Comparison of ENCODE assay signal across 13 mouse cellular contexts in the genomic region with DNA sequence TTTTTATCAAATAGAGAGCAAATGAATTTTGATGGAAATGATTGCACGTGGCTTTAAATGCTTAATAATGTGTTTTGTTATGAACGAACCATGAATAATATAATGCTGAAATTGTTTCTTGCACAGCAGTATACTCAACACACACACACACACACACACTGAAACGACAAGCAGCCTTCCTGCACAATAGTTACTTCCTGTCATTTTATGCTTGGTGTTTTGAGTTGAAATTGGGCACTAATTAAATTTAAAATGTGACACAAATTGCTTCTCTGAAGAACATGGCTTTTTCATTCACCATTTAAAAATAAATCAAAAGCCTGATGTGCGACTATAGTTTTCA. TPM values are rescaled to one million over a fixed set of nuclear protein-coding genes. Genes with fewer than 3 reads are reported as not detected.
DNase-seq lines count a peak whose midpoint lies in the region; ATAC-seq and TF ChIP-seq lines count a peak whose summit lies in the region.
"Had no signal": no experiment of that assay in that cellular context is flagged by ENCODE, and none has a peak within 500 bp of the region (broad histone marks: within the 10 kb centered on the region; RNA-seq: fewer than 3 reads in every experiment).

No protein-coding gene starts in this region.

- intact Hi-C loops in gastrocnemius, adult 2 months (cut with DNase I): no loop called here

- no peak for TF ChIP-seq CTCF in midbrain, postnatal 0 days (IDR thresholded peaks at IDR 0.05)
- no peak for TF ChIP-seq CTCF in gastrocnemius, adult 2 months (IDR thresholded peaks at IDR 0.05)

- no peak for DNase-seq in midbrain, postnatal 0 days (ENCODE audit: low spot score)
- DNase-seq in right cerebral cortex, postnatal 36 days (ENCODE audit: low spot score in 2 of 2): no peak
- no peak for DNase-seq in gastrocnemius, adult 2 months
- no peak for DNase-seq in heart, embryonic 10.5 days (ENCODE audit: low spot score)
- DNase-seq: cerebellum, adult 8-10 months; liver, postnatal 0 days; thymus, adult 18-20 months had no signal

- H3K27ac ChIP-seq in forebrain, embryonic 13.5 days: no peak overlapping the region
- H3K27ac ChIP-seq in forebrain, embryonic 12.5 days: no peak overlapping the region
- no peak overlapping the region for H3K27ac ChIP-seq in embryonic facial prominence, embryonic 13.5 days
- H3K27ac ChIP-seq in intestine, embryonic 15.5 days: no peak overlapping the region
- H3K27ac ChIP-seq in midbrain, postnatal 0 days (ENCODE audit: low read depth, low read length): no peak overlapping the region
- no peak overlapping the region for H3K27ac ChIP-seq in gastrocnemius, adult 2 months
- no peak overlapping the region for H3K27ac ChIP-seq in heart, embryonic 10.5 days

- H3K4me1 ChIP-seq in forebrain, embryonic 13.5 days: no peaks in the 10 kb centered on the region
- peaks cover 4% of the 10 kb centered on the region; the same call in 1 of the 2 replicates for H3K4me1 ChIP-seq in forebrain, embryonic 12.5 days
- H3K4me1 ChIP-seq in embryonic facial prominence, embryonic 13.5 days: no peaks in the 10 kb centered on the region
- no peaks in the 10 kb centered on the region for H3K4me1 ChIP-seq in intestine, embryonic 15.5 days (replicated peaks)
- no peaks in the 10 kb centered on the region for H3K4me1 ChIP-seq in midbrain, postnatal 0 days (ENCODE audit: insufficient read depth, low read length)
- no peaks in the 10 kb centered on the region for H3K4me1 ChIP-seq in heart, embryonic 10.5 days
- H3K4me1 ChIP-seq: heart, embryonic 12.5 days had no signal

- no peak overlapping the region for H3K4me3 ChIP-seq in forebrain, embryonic 13.5 days
- no peak overlapping the region for H3K4me3 ChIP-seq in forebrain, embryonic 12.5 days (replicated peaks)
- peak overlapping the region; percentile 49 for H3K4me3 ChIP-seq in embryonic facial prominence, embryonic 13.5 days
- no peak overlapping the region for H3K4me3 ChIP-seq in intestine, embryonic 15.5 days (replicated peaks)
- H3K4me3 ChIP-seq in midbrain, postnatal 0 days (ENCODE audit: low read depth, low read length): peak overlapping the region; percentile 38
- H3K4me3 ChIP-seq in gastrocnemius, adult 2 months: no peak overlapping the region
- no peak overlapping the region for H3K4me3 ChIP-seq in heart, embryonic 10.5 days
- H3K4me3 ChIP-seq: heart, embryonic 12.5 days had no signal

- H3K36me3 ChIP-seq in forebrain, embryonic 13.5 days (ENCODE audit: poor library complexity, severe bottlenecking): no peaks in the 10 kb centered on the region
- no peaks in the 10 kb centered on the region for H3K36me3 ChIP-seq in forebrain, embryonic 12.5 days (replicated peaks)
- H3K36me3 ChIP-seq in embryonic facial prominence, embryonic 13.5 days: peaks cover 15% of the 10 kb centered on the region
- H3K36me3 ChIP-seq in intestine, embryonic 15.5 days: peaks cover 11% of the 10 kb centered on the region; the same call in 1 of the 2 replicates
- H3K36me3 ChIP-seq in midbrain, postnatal 0 days (ENCODE audit: insufficient read depth, low read length): no peaks in the 10 kb centered on the region
- no peaks in the 10 kb centered on the region for H3K36me3 ChIP-seq in heart, embryonic 10.5 days
- H3K36me3 ChIP-seq: heart, embryonic 12.5 days had no signal

- WGBS in forebrain, embryonic 13.5 days: 38% methylated on average over 4 of the region's 4 CpGs
- 47% methylated on average over 4 of the region's 4 CpGs for WGBS in forebrain, embryonic 12.5 days
- WGBS in embryonic facial prominence, embryonic 13.5 days: 29% methylated on average over 4 of the region's 4 CpGs
- WGBS in intestine, embryonic 15.5 days: 40% methylated on average over 4 of the region's 4 CpGs
- whole genome bisulfite sequencing in midbrain, postnatal 0 days: 28% methylated on average over 4 of the region's 4 CpGs
- 75% methylated on average over 4 of the region's 4 CpGs for WGBS in heart, embryonic 10.5 days

- ATAC-seq in forebrain, embryonic 13.5 days: peak; percentile 51; the same call in 1 of the 2 replicates
- no peak for ATAC-seq in forebrain, embryonic 12.5 days (ENCODE audit: low FRiP score)
- no peak for ATAC-seq in embryonic facial prominence, embryonic 13.5 days (ENCODE audit: insufficient number of reproducible peaks, insufficient read depth, low FRiP score, low TSS enrichment, low read depth)
- ATAC-seq in intestine, embryonic 15.5 days: peak; percentile 47; the same call in 1 of the 2 replicates
- ATAC-seq in midbrain, postnatal 0 days (ENCODE audit: low FRiP score): no peak
- ATAC-seq: inflammation-experienced regulatory T-cells, adult 6 months; liver, postnatal 0 days had no signal

- no peaks in the 10 kb centered on the region for H3K9me3 ChIP-seq in forebrain, embryonic 13.5 days (replicated peaks)
- H3K9me3 ChIP-seq in forebrain, embryonic 12.5 days: no peaks in the 10 kb centered on the region
- peaks cover 8% of the 10 kb centered on the region for H3K9me3 ChIP-seq in embryonic facial prominence, embryonic 13.5 days
- no peaks in the 10 kb centered on the region for H3K9me3 ChIP-seq in intestine, embryonic 15.5 days
- H3K9me3 ChIP-seq in midbrain, postnatal 0 days (ENCODE audit: low read length): no peaks in the 10 kb centered on the region
- no peaks in the 10 kb centered on the region for H3K9me3 ChIP-seq in heart, embryonic 10.5 days
- H3K9me3 ChIP-seq: heart, embryonic 12.5 days had no signal

- H3K9ac ChIP-seq in forebrain, embryonic 13.5 days: no peak overlapping the region
- no peak overlapping the region for H3K9ac ChIP-seq in forebrain, embryonic 12.5 days
- H3K9ac ChIP-seq in embryonic facial prominence, embryonic 13.5 days: no peak overlapping the region
- no peak overlapping the region for H3K9ac ChIP-seq in intestine, embryonic 15.5 days
- H3K9ac ChIP-seq in midbrain, postnatal 0 days (replicated peaks; ENCODE audit: low read length, poor library complexity, severe bottlenecking): 0 out of 2 replicates have a peak overlapping the region, but pooled peaks have one; percentile 37
- H3K9ac ChIP-seq: heart, embryonic 12.5 days; liver, postnatal 0 days had no signal

- H3K4me2 ChIP-seq in forebrain, embryonic 13.5 days: no peak overlapping the region
- no peak overlapping the region for H3K4me2 ChIP-seq in forebrain, embryonic 12.5 days
- peak overlapping the region; percentile 55 for H3K4me2 ChIP-seq in embryonic facial prominence, embryonic 13.5 days
- H3K4me2 ChIP-seq in intestine, embryonic 15.5 days (replicated peaks): peak overlapping the region; percentile 58; the same call in 1 of the 2 replicates
- peak overlapping the region; percentile 45 for H3K4me2 ChIP-seq in midbrain, postnatal 0 days (ENCODE audit: low read depth, low read length, poor library complexity, severe bottlenecking)
- H3K4me2 ChIP-seq: heart, embryonic 12.5 days had no signal

- no peaks in the 10 kb centered on the region for H3K27me3 ChIP-seq in forebrain, embryonic 13.5 days
- no peaks in the 10 kb centered on the region for H3K27me3 ChIP-seq in forebrain, embryonic 12.5 days
- no peaks in the 10 kb centered on the region for H3K27me3 ChIP-seq in embryonic facial prominence, embryonic 13.5 days
- no peaks in the 10 kb centered on the region for H3K27me3 ChIP-seq in intestine, embryonic 15.5 days (replicated peaks)
- H3K27me3 ChIP-seq in midbrain, postnatal 0 days (ENCODE audit: insufficient read depth, low read length): no peaks in the 10 kb centered on the region
- no peaks in the 10 kb centered on the region for H3K27me3 ChIP-seq in heart, embryonic 10.5 days (ENCODE audit: insufficient read depth, poor library complexity, severe bottlenecking)
- H3K27me3 ChIP-seq: heart, embryonic 12.5 days had no signal

RNA-seq across cellular contexts. Expression of a gene that starts 0.3 kb away (rescaled TPM):
- polyA plus RNA-seq in forebrain, embryonic 13.5 days (2015; fragmentation: Nextera tagmentation; extraction: Ambion mirVana): 0.79 and 1.0 TPM in 2 replicates
- polyA plus RNA-seq in forebrain, embryonic 12.5 days (2016; fragmentation: Nextera tagmentation; extraction: Ambion mirVana): 0.92 and 1.8 TPM in 2 replicates
- polyA plus RNA-seq in embryonic facial prominence, embryonic 13.5 days (2015; fragmentation: Nextera tagmentation; extraction: Ambion mirVana): 30.9 and 31.5 TPM in 2 replicates
- polyA plus RNA-seq in intestine, embryonic 15.5 days (2015; fragmentation: Nextera tagmentation; extraction: Ambion mirVana): 27.3 and 33.1 TPM in 2 replicates
- 8.2 and 10.2 TPM in 2 replicates for total RNA-seq in midbrain, postnatal 0 days (2014; rRNA removed)
- 3.5 and 4.5 TPM in 2 replicates for polyA plus RNA-seq in midbrain, postnatal 0 days (2015; fragmentation: Nextera tagmentation; extraction: Ambion mirVana)
- under 1 TPM in 1 of 2 experiments, not detected in 1; 0.28 TPM for total RNA-seq in gastrocnemius, adult 2 months (2021)
- 0.65 and 3.2 TPM in 2 replicates for polyA plus RNA-seq in heart, embryonic 10.5 days (2016; fragmentation: Nextera tagmentation; extraction: Ambion mirVana)
- polyA plus RNA-seq: inflammation-experienced regulatory T-cells, adult 6 months had no signal

Comparison
In these comparisons a context has a peak if more than half of its experiments do, and no peak if none do; other contexts are left out.
1. ATAC-seq: peak in forebrain, embryonic 13.5 days (single experiment) and intestine, embryonic 15.5 days (single experiment); none in forebrain, embryonic 12.5 days (single experiment), embryonic facial prominence, embryonic 13.5 days (single experiment) and midbrain, postnatal 0 days (single experiment).
2. H3K4me2 ChIP-seq: peak in embryonic facial prominence, embryonic 13.5 days (single experiment), intestine, embryonic 15.5 days (single experiment) and midbrain, postnatal 0 days (single experiment); none in forebrain, embryonic 13.5 days (single experiment) and forebrain, embryonic 12.5 days (single experiment).
3. H3K4me3 ChIP-seq: peak in embryonic facial prominence, embryonic 13.5 days (single experiment) and midbrain, postnatal 0 days (single experiment); none in forebrain, embryonic 13.5 days (single experiment), forebrain, embryonic 12.5 days (single experiment), intestine, embryonic 15.5 days (single experiment), gastrocnemius, adult 2 months (single experiment) and heart, embryonic 10.5 days (single experiment).